Comparison of ENCODE assay signal across 16 mouse cellular contexts in the genomic region with DNA sequence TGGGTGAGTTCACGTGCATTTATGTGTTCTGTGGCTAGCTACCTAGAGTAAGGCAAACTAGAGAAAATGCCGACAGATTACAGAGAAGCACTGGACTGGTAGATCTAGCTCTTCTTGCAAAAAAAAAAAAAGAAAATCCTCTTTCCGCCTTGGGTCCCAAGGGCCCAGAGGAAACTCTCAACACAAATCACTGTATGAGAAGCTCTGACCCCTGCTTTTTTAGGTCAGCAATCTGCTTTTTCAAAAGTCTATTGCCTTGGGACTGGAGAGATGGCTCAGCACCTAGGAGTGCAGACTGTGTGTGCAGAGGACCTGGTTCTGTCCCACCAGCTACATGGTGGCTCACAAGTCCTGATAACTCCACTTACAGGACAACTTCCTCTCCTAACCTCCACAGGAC.
"Had no signal": no experiment of that assay in that cellular context is flagged by ENCODE, and none has a peak within 500 bp of the region (broad histone marks: within the 10 kb centered on the region; RNA-seq: fewer than 3 reads in every experiment).

No protein-coding gene starts in this region.

- H3K27me3 ChIP-seq: limb, embryonic 12.5 days; lung, embryonic 15.5 days; midbrain, embryonic 12.5 days; neural tube, embryonic 13.5 days had no signal

- ATAC-seq: liver, postnatal 0 days; midbrain, embryonic 16.5 days had no signal

- H3K36me3 ChIP-seq: limb, embryonic 12.5 days; lung, embryonic 15.5 days; midbrain, embryonic 12.5 days; neural tube, embryonic 13.5 days had no signal

- H3K9me3 ChIP-seq: limb, embryonic 12.5 days; lung, embryonic 15.5 days; midbrain, embryonic 12.5 days; neural tube, embryonic 13.5 days had no signal

- DNase-seq: liver; liver, postnatal 0 days; lung, postnatal 14 days; retina, postnatal 1 day; right cerebral cortex, postnatal 4 days; spleen, adult 18-20 months; thymus, adult 18-20 months; thymus, postnatal 14 days had no signal

- H3K4me1 ChIP-seq: lung, embryonic 15.5 days; midbrain, embryonic 12.5 days; neural tube, embryonic 13.5 days had no signal

- H3K4me2 ChIP-seq: limb, embryonic 12.5 days; lung, embryonic 15.5 days; midbrain, embryonic 12.5 days; neural tube, embryonic 13.5 days had no signal

- H3K4me3 ChIP-seq: layer of hippocampus, adult 2 months; limb, embryonic 12.5 days; lung, embryonic 15.5 days; midbrain, embryonic 12.5 days; neural tube, embryonic 13.5 days had no signal

- H3K27ac ChIP-seq: kidney, postnatal 0 days; layer of hippocampus, adult 2 months; limb, embryonic 12.5 days; lung, embryonic 15.5 days; macrophage; midbrain, embryonic 12.5 days; neural tube, embryonic 13.5 days had no signal

- H3K9ac ChIP-seq: limb, embryonic 12.5 days; liver, postnatal 0 days; lung, embryonic 15.5 days; midbrain, embryonic 12.5 days; neural tube, embryonic 13.5 days had no signal
